Mouse (Mus musculus) heart, adult 8-10 months (tissue): ENCODE results near the gene Ddb2. TPM values are rescaled to one million over a fixed set of nuclear protein-coding genes. Genes with fewer than 3 reads are reported as not detected.
A peak's percentile ranks its signal among the peaks of the same experiment; 100 is the strongest.
"Not testable (repeated sequence)": the region's sequence is repeated elsewhere in the genome, so short reads cannot be mapped to it uniquely, and the experiment has no call there.

Experiments used
- DNase-seq: peaks from one replicate; pipeline ENCODE4 v3.0.0; 2022; ENCODE audit warnings: low spot score
- total RNA-seq, 4 experiments: library from RNA; stranded (reverse); gene quantifications; 2 replicates each; pipeline ENCODE4 v1.2.4; 2022

The Ddb2 gene
- total RNA-seq, 4 experiments from 2014 or later = 1.7 to 4.2 (median 3.3) TPM

DNA sequence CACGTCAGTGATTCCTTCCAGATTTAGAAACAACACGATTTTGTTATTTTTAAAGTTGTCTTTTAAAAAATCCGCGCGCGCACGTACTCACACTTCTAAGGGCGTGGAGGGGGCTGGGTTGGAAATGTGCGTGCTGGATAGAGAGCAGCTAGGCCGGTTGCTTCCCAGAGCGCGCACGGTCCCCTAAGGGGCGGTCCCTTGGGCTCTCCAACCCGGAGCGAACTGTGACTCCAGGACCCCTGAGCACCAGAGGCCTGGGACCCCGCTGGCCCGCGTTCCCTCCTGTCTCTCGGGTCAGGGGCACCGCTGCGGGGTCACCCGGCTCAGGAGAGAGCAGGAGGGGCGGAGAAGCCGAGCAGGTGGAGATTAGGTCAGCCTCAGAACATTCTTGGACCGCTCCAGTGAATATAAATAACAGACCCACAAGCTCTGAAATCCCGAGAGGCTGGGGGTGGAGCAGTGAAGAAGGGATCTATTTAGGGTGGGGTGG is 18.9 kb upstream of the Ddb2 start, which contains the start of gene Pacsin3:
TSS of gene Pacsin3 (plus strand) at position 294 of the 490 bp plus-strand sequence.
- no peak for DNase-seq

- no peak for DNase-seq
Observed at GRCm38 (mm10) chr2:91254725-91255380, 18.1 kb upstream of the Ddb2 start.

DNA sequence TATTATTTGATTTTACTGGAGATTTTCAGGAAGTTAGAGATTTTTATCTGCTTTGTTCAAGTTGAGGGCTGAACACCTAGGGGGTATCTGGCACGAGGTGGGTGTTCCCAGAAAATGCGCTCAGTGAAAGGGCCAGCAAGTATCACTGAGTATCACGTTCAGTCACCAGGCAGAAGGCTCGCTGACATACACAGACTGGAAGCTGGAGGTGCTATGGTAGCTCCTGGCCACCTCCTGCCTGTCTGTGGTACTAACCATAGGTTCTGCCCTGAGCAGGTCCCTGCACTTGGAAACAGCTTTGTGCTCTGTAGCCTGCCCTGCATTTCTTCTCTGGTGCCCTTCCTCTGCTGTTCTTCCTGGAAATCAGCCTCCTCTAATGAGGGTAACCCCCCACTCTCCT is 15.7 kb upstream of the Ddb2 start:
- DNase-seq = no peak

DNA sequence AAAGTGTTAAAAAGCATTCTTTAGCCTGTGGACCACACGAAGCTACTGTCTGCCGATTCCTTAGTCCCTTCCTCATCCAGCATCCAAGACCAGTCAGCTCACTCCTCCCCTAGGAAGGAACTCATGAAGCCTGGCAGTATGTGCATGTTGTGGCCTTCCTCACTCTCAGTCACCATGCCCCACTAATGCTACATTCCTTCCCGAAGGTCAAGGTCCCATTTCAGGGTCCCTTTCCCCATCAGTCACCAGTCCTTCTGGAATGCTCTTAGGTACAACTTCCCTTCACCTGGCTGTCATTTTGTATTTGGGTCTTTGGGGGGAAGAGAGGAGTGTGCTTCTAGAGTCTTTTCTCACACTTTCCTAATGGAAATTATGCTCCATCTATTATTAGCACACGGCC is 15.2 kb upstream of the Ddb2 start:
- no peak for DNase-seq

GRCm38 (mm10) chr2:91248366-91248765 is 11.6 kb upstream of the Ddb2 start:
- DNase-seq = no peak

DNA sequence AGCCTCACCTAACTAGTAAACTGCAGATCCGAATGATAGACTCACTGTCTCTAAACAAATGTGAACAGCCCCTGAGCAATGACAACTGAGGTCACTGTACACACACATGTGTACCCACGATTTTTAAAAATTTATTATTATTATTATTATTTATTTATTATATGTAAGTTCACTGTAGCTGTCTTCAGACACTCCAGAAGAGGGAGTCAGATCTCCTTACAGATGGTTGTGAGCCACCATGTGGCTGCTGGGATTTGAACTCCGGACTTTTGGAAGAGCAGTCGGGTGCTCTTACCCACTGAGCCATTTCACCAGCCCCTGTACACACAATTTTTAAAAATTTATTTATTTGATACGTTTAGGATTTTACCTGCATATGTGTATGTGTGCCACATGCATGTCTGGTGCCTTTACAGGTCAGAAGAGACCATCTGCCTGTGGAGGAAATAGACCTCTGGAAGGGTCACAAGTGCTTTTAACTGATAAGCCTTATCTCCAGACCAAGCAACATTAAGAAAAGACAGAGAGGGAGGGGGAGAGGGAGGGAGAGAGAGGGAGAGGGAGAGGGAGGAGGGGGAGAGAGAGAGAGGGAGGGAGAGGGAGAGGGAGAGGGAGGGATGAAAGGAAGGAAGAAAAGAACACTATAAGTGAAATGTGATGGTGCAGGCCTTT is 7.9 kb upstream of the Ddb2 start:
- no peak for DNase-seq

DNA sequence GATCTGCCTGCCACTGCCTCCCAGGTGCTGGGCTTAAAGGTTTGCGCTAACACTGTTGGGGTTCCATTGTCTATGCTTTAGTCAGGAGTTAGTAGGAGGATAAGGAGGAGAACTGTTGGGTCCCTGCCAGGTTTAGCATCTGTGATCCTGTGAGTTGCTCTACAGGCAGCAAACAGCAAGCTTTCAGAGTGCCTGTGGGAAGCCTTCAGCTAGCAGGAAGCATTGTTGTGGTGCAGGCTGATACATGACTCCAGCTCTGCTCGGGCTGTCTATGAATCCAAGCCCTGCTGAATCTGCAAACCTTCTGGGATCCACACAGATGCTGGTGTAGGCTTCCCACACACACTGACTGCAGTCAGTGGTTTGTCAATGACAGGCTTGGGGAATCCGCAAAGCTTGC is 6.6 kb upstream of the Ddb2 start:
- DNase-seq = no peak

DNA sequence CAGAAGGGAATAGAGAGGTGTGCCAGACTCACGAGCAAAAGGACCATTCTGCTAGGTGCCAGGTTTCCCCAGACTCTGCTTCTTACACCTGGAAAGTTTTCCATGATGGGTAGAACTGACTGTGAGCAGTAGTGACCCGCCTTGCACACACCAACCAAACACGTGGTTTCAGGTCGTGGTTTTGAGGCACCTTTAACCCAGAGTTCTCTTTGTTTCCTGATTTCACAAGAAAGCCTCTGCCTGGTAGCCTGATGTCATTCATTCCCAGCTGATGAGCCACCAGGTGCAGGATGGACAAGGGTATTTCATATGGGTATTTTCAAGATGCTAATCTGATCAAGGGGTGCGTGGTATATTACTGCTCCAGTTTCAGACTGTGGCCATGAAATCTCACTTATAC is 5.8 kb upstream of the Ddb2 start:
- DNase-seq = no peak

GRCm38 (mm10) chr2:91237511-91238080 is 814 bp upstream of the Ddb2 start:
- not testable (repeated sequence) for DNase-seq

DNA sequence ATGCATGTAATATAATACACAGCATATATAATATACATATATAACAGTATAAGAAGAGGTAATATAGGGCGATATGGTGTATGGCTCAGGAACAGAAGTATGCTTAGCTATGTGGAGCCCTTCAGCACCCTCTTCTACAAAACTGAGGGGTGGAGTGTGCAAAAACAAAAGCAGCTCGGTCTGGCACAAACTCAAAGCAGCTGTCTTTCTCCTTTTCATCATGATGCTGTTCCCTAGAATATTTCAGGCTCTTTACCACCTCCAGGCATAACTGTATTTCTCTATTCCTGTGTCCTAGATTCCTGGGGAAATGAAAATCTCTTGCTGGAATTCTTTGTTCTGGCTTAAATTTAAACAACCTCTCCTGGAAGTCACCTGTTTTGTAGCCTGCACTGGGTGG is 7.0 kb downstream of the Ddb2 start:
- DNase-seq = no peak

DNA sequence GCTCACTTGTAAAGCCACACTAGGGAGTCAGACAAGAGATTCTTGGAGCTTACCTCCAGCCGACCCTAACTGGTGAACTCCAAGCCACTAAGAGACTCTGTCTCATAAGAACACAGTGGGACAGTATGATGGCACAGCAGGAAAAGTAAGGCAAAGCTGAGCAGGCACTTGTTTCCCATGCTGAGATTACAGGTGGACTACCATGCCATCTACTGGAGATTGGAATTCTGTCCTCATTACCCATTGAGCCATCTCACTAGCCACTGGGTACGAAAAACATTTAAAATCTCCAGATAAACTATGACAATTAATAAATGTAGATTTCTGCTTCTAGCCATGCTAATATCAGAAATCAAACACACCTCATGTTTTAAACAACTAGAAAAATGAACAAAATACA is 13.2 kb downstream of the Ddb2 start:
- DNase-seq = no peak

- DNase-seq = no peak
Observed at GRCm38 (mm10) chr2:91220501-91220900, 16.3 kb downstream of the Ddb2 start.

DNA sequence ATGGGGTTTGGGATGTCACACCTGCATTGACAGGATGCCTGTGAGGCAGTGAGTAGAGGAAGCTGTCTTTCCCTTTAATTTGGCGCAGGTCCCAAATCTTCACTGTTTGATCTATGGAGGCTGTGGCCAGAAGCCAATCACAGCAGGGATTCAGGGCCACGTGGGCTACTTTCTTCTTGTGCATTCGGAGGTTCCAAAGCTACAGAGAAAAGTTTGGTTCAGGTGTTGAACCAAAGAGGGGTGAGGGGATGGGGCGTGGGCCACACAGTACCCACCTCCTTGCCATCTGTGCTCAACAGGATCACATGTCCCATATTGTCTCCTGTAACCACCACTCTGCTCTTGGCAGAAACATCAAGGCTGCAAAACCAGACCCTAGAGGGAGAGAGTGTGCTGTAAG is 19.8 kb downstream of the Ddb2 start:
- no peak for DNase-seq

DNA sequence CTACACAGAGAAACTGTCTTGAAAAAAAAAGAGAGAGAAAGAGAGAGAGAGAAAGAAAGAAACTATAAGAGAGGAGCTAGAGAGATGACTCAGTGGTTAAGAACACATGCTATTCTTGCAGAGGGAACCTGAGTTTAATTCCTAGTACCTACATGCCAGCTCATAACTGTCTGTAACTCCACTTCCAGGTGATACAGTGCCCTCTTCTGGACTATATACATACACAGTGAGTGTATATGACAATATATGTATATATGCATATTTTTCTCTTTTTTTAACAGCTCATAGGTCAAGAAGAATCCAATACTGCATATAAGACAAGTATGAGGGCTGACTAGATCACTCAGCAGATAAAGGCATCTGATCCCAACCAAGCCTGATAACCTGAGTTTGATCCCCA is 23.5 kb downstream of the Ddb2 start:
- DNase-seq = no peak

DNA sequence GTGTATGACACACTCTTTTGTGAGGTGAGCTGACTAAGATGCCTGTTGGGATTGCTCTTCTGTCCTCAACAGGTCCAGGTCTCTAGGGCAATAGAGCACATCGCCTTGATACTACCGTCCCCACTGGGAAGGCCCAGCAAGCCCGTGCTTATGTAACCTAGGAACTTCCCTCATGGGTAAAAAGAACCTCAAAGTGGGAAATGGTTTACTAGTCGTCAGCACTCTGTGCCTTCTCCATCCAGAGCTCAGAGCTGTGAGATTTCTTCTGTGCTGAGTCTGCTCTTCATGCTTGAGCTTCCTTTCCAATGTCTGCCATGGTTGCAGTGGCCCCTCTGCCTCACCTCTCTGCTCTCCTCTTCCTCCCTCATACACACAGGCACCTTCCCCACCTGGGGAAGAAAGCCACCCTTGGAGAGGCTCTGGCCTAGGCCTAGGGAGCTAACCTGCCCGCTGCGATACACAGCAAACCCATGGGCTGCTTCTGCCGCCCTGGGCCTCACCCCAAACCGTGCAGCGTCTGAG is 30.5 kb downstream of the Ddb2 start:
- DNase-seq = no peak

DNA sequence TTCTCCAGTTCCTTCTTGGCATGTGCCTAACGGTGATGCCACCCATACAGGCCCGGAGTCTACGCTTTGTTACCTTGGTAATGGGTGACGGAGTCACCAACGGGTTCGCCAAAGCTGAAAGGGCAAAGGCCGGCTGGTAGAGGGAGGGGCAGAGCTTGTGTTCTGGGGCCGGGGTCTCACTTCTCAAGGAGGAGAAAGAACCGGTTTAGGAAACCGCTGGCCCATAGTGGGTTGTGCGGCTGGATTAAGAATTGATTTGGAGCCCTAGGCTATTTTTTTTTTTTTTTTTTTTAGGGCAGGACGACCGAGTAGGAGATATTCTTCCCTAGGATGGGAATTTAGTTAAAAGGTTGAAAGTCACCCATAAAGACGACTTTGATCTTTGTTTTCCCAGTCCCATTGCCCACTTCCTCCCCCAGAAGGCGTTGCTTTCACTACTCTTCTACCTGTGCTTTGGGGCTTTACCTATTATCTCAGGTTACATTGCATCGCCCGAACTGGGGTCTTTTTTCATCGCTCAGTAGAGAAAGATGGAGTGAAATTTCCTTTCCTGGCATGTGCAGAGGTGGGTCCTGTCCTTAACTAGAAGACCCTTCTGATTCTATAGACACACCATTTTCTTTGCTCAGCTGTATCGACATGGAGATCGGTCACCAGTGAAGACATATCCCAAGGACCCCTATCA is 33.7 kb downstream of the Ddb2 start:
- DNase-seq = no peak

DNA sequence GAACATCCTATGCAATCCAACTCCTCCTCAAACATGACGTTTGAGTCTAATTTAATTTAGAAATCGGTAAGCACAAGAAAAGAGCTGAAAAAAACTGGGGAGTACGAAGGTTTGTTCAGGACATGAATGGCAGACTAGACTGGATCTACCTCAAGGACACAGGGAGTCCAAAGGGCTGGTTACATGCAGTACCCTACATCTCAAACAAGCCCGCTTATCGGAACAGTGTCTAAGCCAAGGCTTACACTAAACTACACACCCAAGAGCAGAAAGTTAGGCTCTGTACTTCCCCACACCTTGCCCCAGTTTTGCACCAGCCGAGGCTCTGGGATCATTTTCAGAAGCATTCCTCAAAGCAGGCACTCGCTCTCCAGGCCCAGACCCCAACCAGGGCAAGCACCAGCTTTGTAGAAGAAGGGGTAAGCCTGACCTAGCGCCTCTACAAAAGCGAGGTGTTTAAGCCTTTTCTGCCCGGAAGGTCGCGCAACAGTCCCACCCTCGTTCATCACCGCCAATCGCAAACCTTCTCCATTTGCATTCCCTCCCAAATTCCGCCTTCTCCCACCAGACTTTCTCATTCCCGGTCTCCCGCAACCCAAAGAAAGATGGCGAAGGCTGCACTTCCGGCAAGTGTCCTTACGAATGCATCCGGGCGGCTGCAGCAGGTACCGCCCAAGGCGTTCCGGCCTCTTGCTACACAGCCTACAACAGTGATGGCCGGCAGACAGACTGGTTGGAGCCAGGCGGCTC is 34.4 kb downstream of the Ddb2 start, which contains the start of the genes Nr1h3 and Acp2:
TSS of gene Nr1h3 (minus strand) at position 613 of the 750 bp plus-strand sequence.
TSS of gene Acp2 (plus strand) at position 664 of the 750 bp plus-strand sequence.
- peak; percentile 95 for DNase-seq

DNA sequence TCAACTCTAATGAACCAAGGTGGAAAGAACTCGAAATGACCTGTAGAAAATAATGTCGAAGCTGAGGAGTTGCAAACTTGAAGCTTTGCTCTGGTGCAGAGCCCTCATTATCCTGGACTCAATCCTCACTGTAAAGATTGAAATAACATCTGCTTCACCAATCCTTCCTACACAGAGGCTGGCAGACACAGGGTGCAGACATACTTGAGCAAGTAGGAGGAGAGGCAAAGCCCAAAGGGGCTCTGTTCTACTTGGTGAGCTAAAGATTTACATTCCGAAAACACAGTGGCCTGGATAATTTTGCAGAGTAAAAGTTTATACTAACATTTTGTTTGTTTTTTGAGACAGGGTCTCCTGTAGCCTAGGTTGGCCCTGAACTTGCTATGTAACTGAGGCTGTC is 37.9 kb downstream of the Ddb2 start:
- no peak for DNase-seq

DNA sequence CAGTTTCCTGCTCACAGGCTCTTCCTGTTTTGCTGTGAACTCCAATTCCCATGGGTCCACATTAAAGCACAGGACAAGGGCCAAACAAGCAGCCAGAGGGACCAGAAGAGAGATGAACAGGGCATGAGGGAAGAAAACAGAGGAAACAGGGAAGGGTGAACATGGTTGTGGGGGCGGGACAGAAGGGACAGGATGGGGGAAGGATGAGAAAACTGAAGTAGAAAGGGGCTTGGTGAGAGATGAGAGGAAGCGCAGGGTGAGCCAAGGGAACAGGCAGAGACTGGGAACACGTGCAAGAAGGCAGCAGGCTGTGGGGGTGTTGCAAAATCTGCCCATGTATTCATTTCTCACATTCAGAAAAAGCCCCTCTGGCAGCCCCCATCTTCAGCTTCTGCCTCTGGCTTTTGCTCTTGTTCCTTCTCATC is 40.2 kb downstream of the Ddb2 start:
- DNase-seq = peak; percentile 72

GRCm38 (mm10) chr2:91194624-91195332 is 42.0 kb downstream of the Ddb2 start:
- DNase-seq = peak; percentile 84

- no peak for DNase-seq
Observed at GRCm38 (mm10) chr2:91190501-91190900, 46.3 kb downstream of the Ddb2 start.
